Mouse (Mus musculus) gastrocnemius, adult 2 months (tissue): ENCODE results near the gene Mbtps1. TPM values are rescaled to one million over a fixed set of nuclear protein-coding genes. Genes with fewer than 3 reads are reported as not detected.

Source experiments
- DNase-seq: peaks from one replicate; pipeline ENCODE4 v3.0.0; 2022
- H3K27ac ChIP-seq: fragments of 200-600 bp; 2 replicates; pipeline ENCODE4 v1.8.1; 2022; ENCODE audit warnings: mild to moderate bottlenecking
- H3K4me3 ChIP-seq: fragments of 200-600 bp; 2 replicates; pipeline ENCODE4 v1.8.1; 2022; ENCODE audit warnings: mild to moderate bottlenecking, moderate library complexity
- CTCF ChIP-seq: fragments of 200-600 bp; IDR thresholded peaks from 2 replicates; pipeline ENCODE4 v1.8.1; 2022; ENCODE audit warnings: antibody characterized with exemption, mild to moderate bottlenecking, moderate library complexity
- intact Hi-C: fragments of 180-260 bp; cut with DNase I; formaldehyde crosslinking; loops from one replicate; pipeline ENCODE4 v1.15.1; 2025
- total RNA-seq, 2 experiments: library from RNA; stranded (reverse); gene quantifications; 2 replicates each; pipeline ENCODE4 v1.2.3; 2021

Mbtps1 gene
- total RNA-seq, 2 experiments from 2014 or later: 28.6 to 28.7 TPM

GRCm38 (mm10) chr8:119468091-119468490, 90.4 kb downstream of the Mbtps1 start:
- DNase-seq: peak; percentile 44
- Histone ChIP-seq H3K27ac (no peak overlapping the region), H3K4me3 (no peak overlapping the region)
- intact Hi-C loops: no loop called here
- no peak for TF ChIP-seq CTCF

- DNase-seq: no peak
- no peak for TF ChIP-seq CTCF
- intact Hi-C loops: no loop called here
- Histone ChIP-seq H3K4me3 (no peak overlapping the region), H3K27ac (no peak overlapping the region)
These were observed 91.7 kb downstream of the Mbtps1 start for GRCm38 (mm10) chr8:119466794-119467193.

GRCm38 (mm10) chr8:119466105-119466504, 92.4 kb downstream of the Mbtps1 start:
- no peak for DNase-seq
- intact Hi-C loops: no loop called here
- no peak overlapping the region for H3K4me3 ChIP-seq
- TF ChIP-seq CTCF: no peak
- no peak overlapping the region for H3K27ac ChIP-seq

- no peak for DNase-seq
- no peak for TF ChIP-seq CTCF
- intact Hi-C loops: no loop called here
These were observed 94.8 kb downstream of the Mbtps1 start for GRCm38 (mm10) chr8:119463709-119464108.

GRCm38 (mm10) chr8:119461356-119461755, 97.2 kb downstream of the Mbtps1 start:
- H3K4me3 ChIP-seq: no peak overlapping the region
- DNase-seq: no peak
- no peak for TF ChIP-seq CTCF
- intact Hi-C loops: no loop called here
- H3K27ac ChIP-seq: no peak overlapping the region

More at GRCm38 (mm10) chr8:119463709-119464108, 94.8 kb downstream of the Mbtps1 start:
- Histone ChIP-seq H3K27ac (no peak overlapping the region), H3K4me3 (no peak overlapping the region)

GRCm38 (mm10) chr8:119459724-119460123, 98.8 kb downstream of the Mbtps1 start:
- no peak for TF ChIP-seq CTCF
- intact Hi-C loops: no loop called here
- no peak overlapping the region for H3K4me3 ChIP-seq
- H3K27ac ChIP-seq: no peak overlapping the region
- DNase-seq: no peak

Other genes starting within 250 kb of the Mbtps1 start
- gene Hsbp1, start 214.2 kb downstream of the Mbtps1 start, total RNA-seq: 100 to 1,000 TPM; 132 to 151 TPM
- 100 to 1,000 TPM in 1 of 2 experiments, 10 to 100 TPM in 1; 78.9 to 103 TPM for gene Mlycd, start 163.9 kb downstream of the Mbtps1 start, total RNA-seq
- 10 to 100 TPM in 1 of 2 experiments, 1 to 10 TPM in 1; 9.3 to 19.7 TPM for gene Osgin1, start 124.6 kb downstream of the Mbtps1 start, total RNA-seq
- gene Necab2, start 112.0 kb downstream of the Mbtps1 start, total RNA-seq: not detected
- not detected for gene Slc38a8, start 57.0 kb downstream of the Mbtps1 start, total RNA-seq
- 10 to 100 TPM; 15.9 to 16.6 TPM for gene Hsdl1, start 16.4 kb upstream of the Mbtps1 start, total RNA-seq
- gene Dnaaf1, start 16.5 kb upstream of the Mbtps1 start, total RNA-seq: not detected
- 1 to 10 TPM; 5.2 to 6.6 TPM for gene Taf1c, start 46.5 kb upstream of the Mbtps1 start, total RNA-seq
- gene Adad2, start 54.0 kb upstream of the Mbtps1 start, total RNA-seq: not detected
- 10 to 100 TPM; 14.1 to 14.3 TPM for gene Kcng4, start 76.9 kb upstream of the Mbtps1 start, total RNA-seq
- gene Wfdc1, start 107.6 kb upstream of the Mbtps1 start, total RNA-seq: 10 to 100 TPM; 96.5 to 98.7 TPM
- under 1 TPM; 0.08 to 0.10 TPM for gene Atp2c2, start 141.3 kb upstream of the Mbtps1 start, total RNA-seq
- 1 to 10 TPM; 3.0 to 3.3 TPM for gene Tldc1, start 219.7 kb upstream of the Mbtps1 start, total RNA-seq